Mouse (Mus musculus): ENCODE data around the gene Tmem210.

DNA sequence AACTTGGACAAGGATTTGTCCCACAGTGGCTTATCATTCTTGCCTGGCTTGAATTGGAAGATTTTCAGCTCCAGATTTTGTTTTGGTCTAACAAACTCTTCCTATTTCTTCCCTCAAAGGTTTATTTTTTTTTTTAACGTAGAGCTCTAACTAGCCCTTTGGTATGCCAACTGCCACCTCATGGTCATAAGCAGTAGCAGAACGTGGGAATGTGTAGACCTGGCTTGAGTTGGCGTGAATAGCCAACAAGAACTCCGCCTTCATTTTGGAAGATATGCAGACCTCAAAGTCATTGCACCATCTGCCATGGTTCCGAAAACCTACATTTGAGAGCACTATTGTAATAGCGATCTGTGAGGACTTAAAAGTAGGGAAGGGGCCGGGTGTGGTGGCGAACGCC, 43.5 kb downstream of the Tmem210 start:
- TF ChIP-seq TAL1 (IDR thresholded peaks at IDR 0.05; ENCODE audit: low read length) (no peak), GATA1 (IDR thresholded peaks at IDR 0.05; ENCODE audit: low read length) (no peak)
